Mouse (Mus musculus) megakaryocyte, embryonic 14.5 days (primary cell): ENCODE data around the gene Gtf2ird1.

Experiments used
- FLI1 ChIP-seq: IDR thresholded peaks from 2 replicates; pipeline ENCODE4 v1.6.1; 2012; ENCODE audit warnings: low read length, inconsistent platforms, mixed read lengths
- GATA1 ChIP-seq: IDR thresholded peaks from 3 replicates; pipeline ENCODE4 v1.6.1; 2012; ENCODE audit warnings: mixed read lengths, low read length, inconsistent platforms, borderline replicate concordance

GRCm38 (mm10) chr5:134483291-134483690 is 26.8 kb upstream of the Gtf2ird1 start:
- TF ChIP-seq GATA1 (no peak), FLI1 (no peak)
